Mouse (Mus musculus) liver, embryonic 14.5 days (tissue): ENCODE data around the gene Apbb1.

Experiments
- CTCF ChIP-seq: IDR thresholded peaks from 2 replicates; pipeline ENCODE4 v1.5.1; 2016; ENCODE audit warnings: antibody characterized with exemption, low read depth, control low read depth
- EP300 ChIP-seq: IDR thresholded peaks from 2 replicates; pipeline ENCODE4 v1.6.1; 2016; ENCODE audit warnings: antibody characterized with exemption, low read depth

DNA sequence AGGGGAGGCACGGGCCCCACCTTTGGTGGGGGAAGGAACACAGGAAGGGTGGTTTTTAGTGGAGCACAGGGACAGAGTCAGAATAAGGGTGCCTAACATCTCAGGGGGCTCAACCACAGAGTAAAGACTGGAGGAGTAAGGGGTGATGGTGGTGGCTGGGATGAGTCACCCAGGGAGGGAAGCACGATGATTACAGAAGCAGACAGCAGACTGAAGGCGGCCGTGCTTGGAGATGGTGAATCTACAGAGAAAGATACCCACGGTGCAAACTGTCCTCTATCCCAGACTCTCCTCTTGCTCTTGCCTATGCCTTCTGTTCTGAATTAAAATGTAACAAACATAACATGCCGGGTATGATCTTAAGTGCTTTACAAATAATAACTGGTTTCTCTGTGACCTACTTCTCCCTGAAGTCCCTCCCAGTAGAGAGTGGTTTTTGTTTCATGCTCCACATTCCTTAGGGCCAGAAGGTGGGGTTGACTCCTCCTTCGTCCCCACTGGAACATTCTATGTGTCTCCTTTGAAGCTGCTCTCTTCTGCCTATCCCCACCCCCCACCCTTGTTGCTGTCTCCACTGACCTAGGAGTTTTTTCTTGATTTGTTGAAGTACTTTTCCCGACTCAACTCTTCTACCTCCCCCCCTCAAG lies 40.3 kb upstream of the Apbb1 start:
- no peak for TF ChIP-seq CTCF
- TF ChIP-seq EP300, result no peak
